Mouse (Mus musculus) retina, postnatal 7 days (tissue): ENCODE results near the gene Hs2st1.
"Not testable (repeated sequence)": the region's sequence is repeated elsewhere in the genome, so short reads cannot be mapped to it uniquely, and the experiment has no call there.

Source experiments
- DNase-seq: peaks from one replicate; pipeline ENCODE4 v3.0.0-alpha.2; 2012; ENCODE audit warnings: low read depth, low spot score

Hs2st1 gene

GRCm38 (mm10) chr3:144570047-144570815 is at the start of gene Hs2st1, which contains the start of gene Selenof:
Gene Hs2st1 (minus strand): TSS chr3:144570181.
Gene Selenof (plus strand): TSS chr3:144570304.
- peak; percentile 99 for DNase-seq

DNA sequence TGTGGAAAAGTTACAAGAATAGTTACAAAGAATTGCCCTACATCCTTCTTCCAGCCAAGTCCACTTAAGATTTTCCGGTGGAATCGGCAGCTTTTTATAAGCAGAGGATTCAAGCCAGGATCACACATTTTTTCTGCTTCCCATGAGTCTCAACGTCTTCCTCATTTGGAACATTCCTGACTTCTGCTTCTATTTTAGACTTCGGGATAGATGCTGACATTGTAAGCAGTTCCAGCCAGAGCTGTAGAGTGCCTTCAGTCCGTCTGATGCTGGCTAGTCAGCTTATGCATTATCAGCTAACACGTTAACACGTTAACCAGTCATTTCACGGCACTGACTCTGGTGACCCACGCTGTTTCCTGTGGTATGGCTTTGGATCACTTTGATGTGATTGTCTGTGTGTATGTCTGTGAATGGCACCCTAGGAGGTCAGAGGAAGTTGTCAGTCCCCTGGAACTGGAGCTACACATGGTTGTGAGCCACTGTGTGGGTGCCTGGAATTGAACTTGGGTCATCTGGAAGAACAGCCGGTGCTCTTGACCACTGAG is 47.7 kb upstream of the Hs2st1 start:
- DNase-seq = no peak

DNA sequence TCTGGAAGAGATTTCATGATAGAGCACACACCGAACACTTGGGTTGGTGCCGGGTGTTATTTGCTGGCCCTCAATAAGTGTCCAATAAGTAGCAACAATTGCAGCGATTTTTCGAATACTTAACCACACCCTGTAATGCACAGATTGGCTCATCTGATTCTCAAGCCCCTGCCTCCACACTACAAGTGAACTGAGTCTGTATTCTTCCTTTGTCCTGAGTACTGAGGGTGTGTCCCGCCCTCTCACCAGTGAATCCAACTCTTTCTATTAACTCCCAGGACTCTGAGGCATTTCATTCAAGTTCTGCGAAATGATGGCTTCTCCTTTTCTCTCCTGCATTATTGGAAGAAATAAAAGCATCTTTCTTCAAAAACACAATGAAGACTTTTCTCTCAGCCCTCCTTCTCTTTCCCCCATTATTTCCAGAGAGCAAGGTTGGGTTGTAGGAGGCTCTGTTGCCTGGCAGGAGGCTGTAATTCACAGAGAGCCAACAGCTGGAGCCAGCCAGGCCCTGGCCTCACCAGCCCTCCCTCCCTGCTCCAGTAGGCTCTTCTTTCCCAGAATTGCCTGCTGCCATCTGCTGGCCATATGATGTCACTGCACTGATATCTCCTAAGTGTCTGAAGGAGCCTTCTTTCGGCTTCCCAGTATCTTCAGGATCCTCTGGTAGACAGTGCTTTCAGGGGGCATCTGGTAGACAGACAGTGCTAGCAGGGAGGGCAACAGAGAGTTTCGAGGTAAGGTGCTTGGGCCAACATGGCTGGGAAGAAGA is 46.9 kb upstream of the Hs2st1 start:
- DNase-seq = peak; percentile 80

DNA sequence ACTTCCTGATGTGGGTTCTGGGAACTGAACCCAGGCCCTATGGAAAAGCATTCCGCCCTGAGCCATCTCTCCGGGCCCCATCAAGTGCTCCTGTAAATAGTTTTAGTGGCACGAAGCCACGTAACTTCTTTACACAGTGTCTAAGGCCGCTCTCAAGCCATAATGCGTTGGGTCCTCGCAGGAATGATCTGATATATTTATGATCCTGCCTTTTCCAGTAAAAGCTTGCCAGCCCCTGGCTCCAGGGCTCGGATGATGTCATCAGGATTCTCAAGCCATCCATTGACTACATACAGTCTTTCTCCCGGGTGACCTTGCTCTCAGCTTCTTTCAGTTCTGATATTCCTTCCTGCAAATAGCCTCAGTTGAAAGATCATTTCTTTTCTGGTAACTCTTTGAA is 45.5 kb upstream of the Hs2st1 start:
- no peak for DNase-seq

DNA sequence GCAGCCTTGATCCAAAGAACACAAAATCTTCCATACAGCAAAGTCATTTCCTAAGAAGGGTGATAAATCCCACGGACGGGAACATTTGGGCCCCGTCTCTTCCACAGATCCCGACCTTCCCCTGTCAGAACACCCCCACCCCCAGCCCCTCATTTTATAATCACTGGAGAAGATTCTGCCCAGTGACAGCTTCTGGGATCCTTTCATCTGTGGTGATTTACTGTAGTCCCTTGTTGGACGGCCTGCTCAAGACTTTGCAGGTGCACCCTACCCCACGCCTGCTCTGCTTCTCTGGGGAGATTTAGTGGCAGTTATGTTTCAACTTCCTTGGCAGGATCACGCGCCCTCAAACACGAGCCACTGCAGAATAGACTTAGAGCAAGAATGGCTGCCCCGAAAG is 44.7 kb upstream of the Hs2st1 start:
- no peak for DNase-seq

DNA sequence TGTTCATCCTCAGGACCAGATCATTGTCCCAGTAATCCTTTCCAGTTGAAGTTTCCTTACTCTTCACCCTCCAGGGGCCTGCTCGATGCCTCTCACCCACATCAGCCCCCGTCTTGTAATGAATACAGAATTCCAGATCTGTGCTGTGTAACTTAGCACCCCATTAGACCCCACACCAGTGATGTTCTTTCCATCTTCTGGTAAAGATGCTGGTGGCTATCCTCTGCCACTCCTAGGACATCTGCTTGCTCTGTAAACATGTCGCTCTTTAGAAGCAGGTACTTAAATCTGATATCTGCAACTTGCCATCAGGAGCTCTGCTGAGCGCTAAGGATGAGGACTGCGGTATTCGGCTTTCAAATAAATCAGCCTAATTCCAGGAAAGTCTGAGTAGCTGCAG is 44.3 kb upstream of the Hs2st1 start:
- DNase-seq = no peak

- no peak for DNase-seq
Observed at GRCm38 (mm10) chr3:144612382-144612781, 42.4 kb upstream of the Hs2st1 start.

- DNase-seq = no peak
Observed at GRCm38 (mm10) chr3:144611626-144612271, 41.8 kb upstream of the Hs2st1 start.

DNA sequence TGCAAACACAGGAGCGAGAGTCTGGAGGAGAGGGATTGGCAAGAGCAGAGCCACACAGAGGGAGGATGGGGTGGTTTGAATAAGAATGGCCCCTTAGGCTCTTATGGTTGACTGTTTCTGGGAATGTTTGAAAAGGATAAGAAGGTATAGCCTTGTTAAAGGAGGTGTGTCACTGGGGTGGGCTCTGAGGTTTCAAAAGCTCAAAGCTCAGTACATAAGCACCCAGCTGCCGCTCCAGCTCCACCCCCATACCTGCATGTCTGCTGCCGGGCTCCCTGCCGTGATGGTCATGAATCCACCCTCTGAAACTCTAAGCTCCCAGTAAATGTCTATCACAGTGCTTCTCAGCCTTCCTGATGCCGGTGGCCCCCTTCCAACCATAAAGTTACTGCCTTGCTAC is 40.8 kb upstream of the Hs2st1 start:
- no peak for DNase-seq

- no peak for DNase-seq
Observed at GRCm38 (mm10) chr3:144608090-144608489, 38.1 kb upstream of the Hs2st1 start.

- DNase-seq = no peak
Observed at GRCm38 (mm10) chr3:144606449-144606848, 36.5 kb upstream of the Hs2st1 start.

DNA sequence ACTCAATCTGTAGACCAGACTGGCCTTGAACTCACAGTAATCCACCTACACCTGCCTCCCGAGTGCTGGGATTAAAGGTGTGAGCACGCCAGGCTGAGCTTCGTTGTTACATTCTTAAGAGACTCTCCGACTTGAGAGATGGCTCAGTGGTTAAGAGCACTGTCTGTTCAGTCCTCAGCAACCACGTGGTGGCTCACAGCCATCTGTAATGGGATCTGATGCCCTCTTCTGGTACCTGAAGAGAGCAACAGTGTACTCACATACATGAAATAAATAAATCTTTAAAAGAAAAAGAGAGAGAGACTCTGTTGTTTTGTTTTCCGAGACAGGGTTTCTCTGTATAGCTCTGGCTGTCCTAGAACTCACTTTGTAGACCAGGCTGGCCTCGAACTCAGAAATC is 35.8 kb upstream of the Hs2st1 start:
- not testable (repeated sequence) for DNase-seq

DNA sequence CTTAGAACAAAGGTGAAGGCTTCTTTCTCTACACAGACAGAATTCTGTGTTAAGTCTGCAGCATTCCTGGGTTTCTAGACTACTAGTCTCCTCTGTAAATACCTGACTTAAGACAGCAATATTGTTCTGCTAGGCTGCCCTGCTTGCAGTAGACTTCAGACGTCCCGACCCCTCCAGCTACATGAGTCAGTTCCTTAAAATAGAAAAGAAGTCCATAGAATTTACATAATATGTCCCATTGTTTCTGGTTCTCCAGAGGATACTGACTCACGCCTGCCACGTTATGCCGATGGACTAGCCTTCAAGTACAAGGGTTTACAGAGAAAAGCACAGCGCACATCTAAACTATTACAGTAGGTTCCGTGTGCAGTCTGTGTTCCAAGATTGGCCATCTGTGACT is 34.2 kb upstream of the Hs2st1 start:
- no peak for DNase-seq

DNA sequence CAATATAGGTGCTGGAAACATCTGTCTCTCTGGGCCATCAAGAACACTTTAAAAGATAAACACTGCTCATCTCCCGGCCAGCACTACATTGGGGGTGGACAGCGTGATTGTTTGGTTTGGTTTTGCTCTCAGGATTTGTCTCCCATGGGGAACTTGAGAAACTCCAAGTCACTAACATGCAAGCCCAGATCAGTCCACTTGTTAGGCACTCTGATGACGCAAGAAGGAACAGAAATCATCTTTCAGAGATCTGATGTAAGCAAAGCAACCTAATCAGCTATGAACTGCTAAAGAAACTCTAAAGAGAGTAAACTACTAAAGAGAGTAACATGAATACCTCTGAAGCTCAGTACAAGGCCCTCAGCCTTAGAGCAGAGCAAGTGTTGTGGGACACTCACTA is 33.6 kb upstream of the Hs2st1 start:
- DNase-seq = no peak

DNA sequence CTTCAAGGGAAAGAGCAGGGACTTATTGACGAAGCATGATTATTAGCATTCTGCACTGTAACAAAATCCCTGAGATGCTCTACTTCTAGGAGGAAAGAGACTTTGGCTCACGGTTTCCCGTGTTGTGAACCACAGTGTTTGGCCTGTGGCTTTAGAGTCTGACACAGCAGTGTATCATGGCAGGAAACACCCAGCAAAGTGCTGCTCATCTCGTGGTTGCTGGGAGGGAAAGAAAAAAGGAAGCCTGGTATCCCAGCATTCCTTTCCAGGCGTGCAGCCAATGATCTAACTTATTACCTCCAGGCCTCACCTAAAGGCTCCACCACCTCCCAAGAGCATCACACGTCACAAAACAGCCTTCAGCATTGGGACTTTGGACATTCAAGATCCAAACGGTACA is 32.8 kb upstream of the Hs2st1 start:
- no peak for DNase-seq

GRCm38 (mm10) chr3:144602413-144602812 is 32.4 kb upstream of the Hs2st1 start:
- DNase-seq = no peak

- no peak for DNase-seq
Observed at GRCm38 (mm10) chr3:144597790-144598467, 27.9 kb upstream of the Hs2st1 start.

DNA sequence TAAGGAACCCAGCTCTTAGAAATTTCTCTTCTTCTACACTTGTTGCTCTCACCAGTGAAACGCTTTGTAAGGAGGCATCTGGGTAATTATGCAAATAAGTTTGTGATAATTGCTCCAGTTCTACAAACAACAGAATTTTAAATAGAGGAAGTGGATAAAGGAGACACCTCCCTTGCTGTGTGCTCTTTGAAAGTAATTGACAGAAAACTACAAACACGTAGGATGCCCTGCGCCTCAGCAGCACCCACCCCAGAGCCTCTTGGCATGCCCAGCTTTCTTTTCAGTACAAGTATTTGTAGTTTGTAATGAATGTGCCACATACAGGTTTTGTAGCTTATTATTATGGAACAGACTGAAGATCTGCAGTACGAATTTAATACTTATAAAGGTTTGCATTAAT is 27.1 kb upstream of the Hs2st1 start:
- no peak for DNase-seq

DNA sequence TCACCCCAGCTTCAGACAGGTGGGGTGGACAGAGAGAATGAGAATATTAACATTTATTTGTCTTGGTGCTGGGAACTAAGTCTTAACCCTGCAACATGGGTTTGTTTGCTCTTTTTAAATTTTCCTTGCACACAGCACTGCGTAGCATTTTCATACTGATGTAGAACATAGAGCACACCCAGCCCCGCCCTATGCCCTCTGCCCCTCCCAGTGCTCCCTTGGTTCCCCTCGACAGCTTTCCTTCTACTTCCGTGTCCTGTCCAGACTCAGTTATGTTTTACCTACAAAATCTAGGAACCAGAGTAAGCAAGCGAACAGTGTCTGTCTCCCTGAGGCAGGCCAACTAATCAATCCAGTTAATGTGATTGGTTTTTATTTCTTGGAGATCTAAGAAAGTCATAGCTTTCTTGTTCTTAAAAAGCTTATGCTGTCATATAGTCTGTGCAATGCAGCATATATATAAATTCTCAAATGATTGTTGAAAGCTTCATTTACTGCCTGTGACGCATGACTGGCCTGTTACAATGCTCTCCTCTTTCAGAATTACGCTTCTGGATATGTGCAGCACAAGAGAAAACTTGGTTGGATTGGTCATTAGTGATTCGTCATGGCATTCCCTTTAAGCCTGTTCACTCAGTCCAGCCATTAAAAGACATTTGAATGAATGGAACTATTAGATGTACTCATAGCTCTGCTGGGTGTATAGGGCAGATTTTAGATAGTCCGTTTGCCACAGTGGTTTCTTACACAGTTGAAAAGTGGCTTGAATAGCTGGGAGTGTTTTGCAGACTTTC is 23.2 kb upstream of the Hs2st1 start:
- DNase-seq = no peak

- no peak for DNase-seq
Observed at GRCm38 (mm10) chr3:144589189-144589890, 19.4 kb upstream of the Hs2st1 start.
